Mouse (Mus musculus): Measurements from ENCODE around the gene Gm20916. TPM values are rescaled to one million over a fixed set of nuclear protein-coding genes. Genes with fewer than 3 reads are reported as not detected.
"Not testable (repeated sequence)": the region's sequence is repeated elsewhere in the genome, so short reads cannot be mapped to it uniquely, and the experiment has no call there.

Gene Gm20916
- polyA plus RNA-seq (2015; fragmentation: Nextera tagmentation; extraction: Ambion mirVana), result not detected in 2 replicates

DNA sequence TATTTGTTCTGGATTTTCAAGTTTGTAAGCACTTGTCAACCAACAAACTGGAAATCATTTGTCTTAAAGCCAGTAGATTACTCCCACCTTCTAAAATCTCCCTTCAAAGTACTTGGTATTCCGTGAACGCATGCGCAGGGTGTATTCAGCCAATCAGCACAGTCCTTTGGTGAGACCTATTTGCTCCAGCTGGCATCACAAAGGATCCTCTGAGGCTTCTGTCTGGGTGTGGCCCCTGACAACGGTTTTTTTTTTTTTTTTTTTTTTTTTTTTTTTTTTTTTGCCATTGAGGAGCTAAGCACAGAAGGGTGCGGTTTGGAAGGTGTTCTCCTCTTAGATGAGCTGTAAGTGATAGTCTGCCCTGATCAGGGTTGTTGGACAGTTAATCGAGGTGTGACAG, at the start of gene Gm20916:
Gene Gm20916, plus strand, starts transcription at position 301 of the 400 bp plus-strand sequence.
- not testable (repeated sequence) for H3K9me3 ChIP-seq (ENCODE audit: low read length); ATAC-seq (ENCODE audit: low FRiP score, low TSS enrichment); H3K27me3 ChIP-seq (ENCODE audit: insufficient read depth, low read length); H3K4me1 ChIP-seq (ENCODE audit: insufficient read depth, low read length); H3K36me3 ChIP-seq (ENCODE audit: insufficient read depth, low read length); H3K4me3 ChIP-seq (ENCODE audit: low read length); H3K9ac ChIP-seq (replicated peaks; ENCODE audit: low read length); H3K4me2 ChIP-seq (replicated peaks; ENCODE audit: low read depth, low read length); H3K27ac ChIP-seq (ENCODE audit: low read length)
- no CpG with 5 or more reads among the region's 6 CpGs for WGBS

Other genes with a start within 250 kb of the Gm20916 start
- gene Gm20917, start 168.4 kb upstream of the Gm20916 start, polyA plus RNA-seq (2015; fragmentation: Nextera tagmentation; extraction: Ambion mirVana), result not detected in 2 replicates

Data from kidney, embryonic 16.5 days (tissue).